Mouse (Mus musculus): ENCODE measurements at regions not wholly inside any gene's neighbourhood (a gene's known extent, or its start where the extent isn't known, plus 50 kb on each side); places are given as distances from the start of the nearest gene placed in this dataset.

DNA sequence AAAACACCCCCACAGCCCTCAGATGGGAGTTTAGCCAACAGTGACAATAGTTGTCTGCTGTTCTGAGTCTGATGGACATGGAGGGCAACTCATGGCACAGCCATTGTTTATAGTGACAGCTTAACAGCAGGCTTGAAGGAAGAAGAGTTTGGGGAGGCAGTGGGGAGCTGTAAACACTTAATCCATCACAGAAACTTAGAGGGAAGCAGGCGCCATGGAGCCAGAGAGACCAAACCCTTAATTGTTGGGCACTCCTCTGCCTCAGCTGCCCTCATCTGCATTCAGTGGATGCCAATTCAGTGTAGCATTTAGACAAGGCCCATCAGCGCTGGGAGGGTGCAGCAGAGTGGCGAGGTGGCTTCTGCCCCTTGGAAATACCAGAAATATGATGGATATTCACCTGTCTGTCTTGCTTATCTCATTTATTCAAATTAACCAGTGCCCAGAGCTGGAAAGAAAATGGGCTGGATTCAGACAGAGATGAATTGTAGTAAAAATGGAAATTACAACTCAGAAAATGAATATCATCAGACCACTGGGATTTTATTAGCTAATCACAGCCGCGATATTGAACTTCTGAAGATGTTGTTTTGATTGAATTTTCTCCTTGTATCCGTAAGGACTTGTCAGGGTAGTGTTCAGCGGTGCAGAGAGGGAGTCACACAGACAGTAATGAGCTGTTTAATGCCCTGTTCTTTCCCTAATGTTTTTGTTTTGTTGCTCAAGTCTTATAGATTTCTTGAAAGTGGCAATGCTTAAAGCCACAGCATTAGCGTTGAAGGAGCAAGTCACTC is 108.1 kb downstream of the Ackr3 start:
- H3K4me3 ChIP-seq (ENCODE audit: insufficient read depth, low read length): no peak overlapping the region
- TF ChIP-seq CTCF (IDR thresholded peaks at IDR 0.05; ENCODE audit: borderline replicate concordance, insufficient read depth, low read length) (no peak), POLR2A (IDR thresholded peaks at IDR 0.05; ENCODE audit: low read depth, low read length) (no peak)
- H3K4me1 ChIP-seq (ENCODE audit: control insufficient read depth, insufficient read depth, low read length): no peaks in the 10 kb centered on the region
- H3K27ac ChIP-seq (ENCODE audit: insufficient read depth, low read length): no peak overlapping the region

- H3K4me1 ChIP-seq (ENCODE audit: control insufficient read depth, insufficient read depth, low read length): no peaks in the 10 kb centered on the region
- no peak overlapping the region for H3K27ac ChIP-seq (ENCODE audit: insufficient read depth, low read length)
- H3K4me3 ChIP-seq (ENCODE audit: insufficient read depth, low read length): no peak overlapping the region
- no peak for TF ChIP-seq CTCF (IDR thresholded peaks at IDR 0.05; ENCODE audit: borderline replicate concordance, insufficient read depth, low read length)
- TF ChIP-seq POLR2A (IDR thresholded peaks at IDR 0.05; ENCODE audit: low read depth, low read length): no peak
Measured at GRCm38 (mm10) chr1:90313750-90314359, 110.1 kb downstream of the Ackr3 start.

DNA sequence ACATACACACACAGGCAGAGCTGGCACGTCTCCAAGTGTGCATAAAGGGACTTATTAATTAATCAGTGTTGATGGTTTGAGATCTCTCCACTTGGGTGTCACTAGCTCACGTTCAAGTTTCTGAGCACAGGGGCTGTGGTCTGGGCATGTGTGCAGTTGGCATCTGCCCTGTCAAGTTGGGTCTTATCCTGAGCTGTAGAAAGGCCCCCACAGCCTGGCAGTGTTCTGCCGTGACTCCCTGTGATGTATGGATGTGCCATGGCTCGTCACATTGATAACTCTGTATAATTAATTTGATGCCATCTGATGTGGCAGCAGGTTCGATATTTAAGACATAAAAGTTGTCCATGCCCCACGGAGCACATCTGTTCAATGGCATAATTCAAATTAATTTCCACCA is 114.1 kb downstream of the Ackr3 start:
- TF ChIP-seq POLR2A (IDR thresholded peaks at IDR 0.05; ENCODE audit: low read depth, low read length): no peak
- TF ChIP-seq CTCF (IDR thresholded peaks at IDR 0.05; ENCODE audit: borderline replicate concordance, insufficient read depth, low read length): no peak
- Histone ChIP-seq H3K4me1 (ENCODE audit: control insufficient read depth, insufficient read depth, low read length) (no peaks in the 10 kb centered on the region), H3K4me3 (ENCODE audit: insufficient read depth, low read length) (no peak overlapping the region), H3K27ac (ENCODE audit: insufficient read depth, low read length) (no peak overlapping the region)

DNA sequence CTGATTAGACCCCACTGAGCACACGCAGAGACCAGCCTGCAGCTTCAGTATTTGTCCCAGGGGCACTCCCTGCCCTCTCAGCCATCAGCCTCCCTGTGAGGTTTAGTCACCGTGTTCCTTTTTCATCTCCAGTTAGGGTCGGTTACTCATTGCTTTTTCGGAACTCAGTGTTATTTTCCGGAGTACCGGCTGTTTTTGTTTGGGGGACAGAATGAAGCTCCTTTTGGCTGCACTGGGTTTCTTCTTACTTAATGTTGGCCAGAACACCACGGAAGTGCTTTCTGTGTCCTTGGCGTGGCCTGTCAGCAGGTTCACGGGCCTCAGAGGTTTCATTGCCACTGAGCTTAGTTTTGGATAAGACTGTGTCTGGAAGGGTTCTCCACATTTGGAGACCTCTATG is 114.7 kb downstream of the Ackr3 start:
- TF ChIP-seq CTCF (IDR thresholded peaks at IDR 0.05; ENCODE audit: borderline replicate concordance, insufficient read depth, low read length): no peak
- Histone ChIP-seq H3K4me1 (ENCODE audit: control insufficient read depth, insufficient read depth, low read length) (no peaks in the 10 kb centered on the region), H3K4me3 (ENCODE audit: insufficient read depth, low read length) (no peak overlapping the region), H3K27ac (ENCODE audit: insufficient read depth, low read length) (no peak overlapping the region)

GRCm38 (mm10) chr1:90320518-90320917 is 116.7 kb downstream of the Ackr3 start:
- no peak overlapping the region for H3K27ac ChIP-seq (ENCODE audit: insufficient read depth, low read length)
- no peak overlapping the region for H3K4me3 ChIP-seq (ENCODE audit: insufficient read depth, low read length)
- no peaks in the 10 kb centered on the region for H3K4me1 ChIP-seq (ENCODE audit: control insufficient read depth, insufficient read depth, low read length)
- TF ChIP-seq POLR2A (IDR thresholded peaks at IDR 0.05; ENCODE audit: low read depth, low read length) (no peak), CTCF (IDR thresholded peaks at IDR 0.05; ENCODE audit: borderline replicate concordance, insufficient read depth, low read length) (no peak)

- H3K4me1 ChIP-seq (ENCODE audit: control insufficient read depth, insufficient read depth, low read length): 0 out of 2 replicates have a peak, but pooled peaks cover 2% of the 10 kb centered on the region
- no peak for TF ChIP-seq CTCF (IDR thresholded peaks at IDR 0.05; ENCODE audit: borderline replicate concordance, insufficient read depth, low read length)
- no peak for TF ChIP-seq POLR2A (IDR thresholded peaks at IDR 0.05; ENCODE audit: low read depth, low read length)
Measured at GRCm38 (mm10) chr1:90321501-90321900, 117.7 kb downstream of the Ackr3 start.

DNA sequence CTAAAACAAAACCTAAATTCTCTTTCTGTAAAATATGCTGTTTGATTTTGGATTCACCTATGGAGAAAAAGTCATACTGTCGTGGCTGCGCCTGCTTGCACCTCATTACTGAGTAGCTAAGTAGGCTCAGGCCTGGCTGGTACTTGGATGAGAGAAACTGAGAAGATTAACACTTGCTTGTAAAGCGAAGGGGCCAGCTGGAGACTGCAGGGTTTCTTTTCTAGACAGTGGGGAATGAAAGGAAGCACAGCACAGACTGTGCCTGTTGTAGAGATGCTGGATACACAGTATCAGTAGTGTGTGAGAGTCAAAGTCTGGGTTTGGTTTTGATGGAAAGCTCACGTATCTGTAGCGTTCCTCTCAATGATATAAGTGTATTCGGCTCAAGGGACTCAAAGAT is 123.5 kb downstream of the Ackr3 start:
- Histone ChIP-seq H3K4me1 (ENCODE audit: control insufficient read depth, insufficient read depth, low read length) (0 out of 2 replicates have a peak, but pooled peaks cover 2% of the 10 kb centered on the region), H3K4me3 (ENCODE audit: insufficient read depth, low read length) (no peak overlapping the region), H3K27ac (ENCODE audit: insufficient read depth, low read length) (no peak overlapping the region)
- TF ChIP-seq POLR2A (IDR thresholded peaks at IDR 0.05; ENCODE audit: low read depth, low read length) (no peak), CTCF (IDR thresholded peaks at IDR 0.05; ENCODE audit: borderline replicate concordance, insufficient read depth, low read length) (no peak)

More at GRCm38 (mm10) chr1:90321501-90321900, 117.7 kb downstream of the Ackr3 start:
- Histone ChIP-seq H3K27ac (ENCODE audit: insufficient read depth, low read length) (no peak overlapping the region), H3K4me3 (ENCODE audit: insufficient read depth, low read length) (no peak overlapping the region)

- H3K4me1 ChIP-seq (ENCODE audit: control insufficient read depth, insufficient read depth, low read length): peaks cover 11% of the 10 kb centered on the region
- no peak overlapping the region for H3K27ac ChIP-seq (ENCODE audit: insufficient read depth, low read length)
- TF ChIP-seq POLR2A (IDR thresholded peaks at IDR 0.05; ENCODE audit: low read depth, low read length) (no peak), CTCF (IDR thresholded peaks at IDR 0.05; ENCODE audit: borderline replicate concordance, insufficient read depth, low read length) (no peak)
- H3K4me3 ChIP-seq (ENCODE audit: insufficient read depth, low read length): no peak overlapping the region
Measured at GRCm38 (mm10) chr1:90332531-90332930, 128.8 kb downstream of the Ackr3 start.

DNA sequence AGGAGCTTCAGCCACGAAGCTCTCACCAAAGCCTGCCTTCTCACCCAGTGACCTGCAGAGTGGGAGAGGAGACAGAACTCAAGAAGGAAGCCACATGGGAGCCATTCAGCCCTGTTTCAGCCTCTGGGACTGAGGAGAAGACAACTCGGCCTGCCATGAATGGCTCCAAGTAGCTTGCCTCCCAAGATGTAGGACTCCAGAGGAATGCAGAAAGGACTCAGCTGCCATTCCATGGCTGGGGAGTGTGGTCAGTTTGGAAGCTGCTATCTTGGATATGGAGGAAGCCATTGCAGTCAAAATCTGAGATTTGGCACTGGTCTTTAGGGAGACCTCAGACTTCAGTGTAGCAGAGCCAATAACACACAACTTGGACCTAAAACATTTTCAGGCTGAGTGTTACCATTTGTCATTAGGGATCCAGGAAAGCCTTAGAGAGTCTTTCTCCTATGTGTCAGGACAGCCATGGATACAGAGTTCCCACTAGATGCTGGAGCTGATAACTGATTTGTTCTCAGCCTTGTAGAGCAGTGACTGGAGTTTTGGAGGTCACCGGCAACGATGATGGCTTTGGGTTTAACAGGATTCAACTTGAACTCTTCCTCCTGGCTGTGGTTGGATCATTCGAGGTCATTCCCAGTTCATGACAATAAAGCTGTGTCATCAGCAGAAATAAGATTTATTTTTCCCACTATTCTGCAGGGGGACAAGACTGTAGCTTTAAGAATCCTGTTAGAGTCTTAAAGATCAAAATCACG is 130.1 kb downstream of the Ackr3 start:
- H3K27ac ChIP-seq (ENCODE audit: insufficient read depth, low read length): no peak overlapping the region
- TF ChIP-seq CTCF (IDR thresholded peaks at IDR 0.05; ENCODE audit: borderline replicate concordance, insufficient read depth, low read length) (no peak), POLR2A (IDR thresholded peaks at IDR 0.05; ENCODE audit: low read depth, low read length) (no peak)
- no peak overlapping the region for H3K4me3 ChIP-seq (ENCODE audit: insufficient read depth, low read length)
- peaks cover 14% of the 10 kb centered on the region for H3K4me1 ChIP-seq (ENCODE audit: control insufficient read depth, insufficient read depth, low read length)
